Mouse (Mus musculus) liver, postnatal 0 days (tissue): ENCODE data around the gene Fgf3.

Experiments
- CTCF ChIP-seq: sonication (generic); IDR thresholded peaks from 2 replicates; pipeline ENCODE4 v1.5.1; 2016; ENCODE audit warnings: antibody characterized with exemption, low read depth
- EP300 ChIP-seq: IDR thresholded peaks from 2 replicates; pipeline ENCODE4 v1.6.1; 2016; ENCODE audit warnings: antibody characterized with exemption, low read depth, mild to moderate bottlenecking

DNA sequence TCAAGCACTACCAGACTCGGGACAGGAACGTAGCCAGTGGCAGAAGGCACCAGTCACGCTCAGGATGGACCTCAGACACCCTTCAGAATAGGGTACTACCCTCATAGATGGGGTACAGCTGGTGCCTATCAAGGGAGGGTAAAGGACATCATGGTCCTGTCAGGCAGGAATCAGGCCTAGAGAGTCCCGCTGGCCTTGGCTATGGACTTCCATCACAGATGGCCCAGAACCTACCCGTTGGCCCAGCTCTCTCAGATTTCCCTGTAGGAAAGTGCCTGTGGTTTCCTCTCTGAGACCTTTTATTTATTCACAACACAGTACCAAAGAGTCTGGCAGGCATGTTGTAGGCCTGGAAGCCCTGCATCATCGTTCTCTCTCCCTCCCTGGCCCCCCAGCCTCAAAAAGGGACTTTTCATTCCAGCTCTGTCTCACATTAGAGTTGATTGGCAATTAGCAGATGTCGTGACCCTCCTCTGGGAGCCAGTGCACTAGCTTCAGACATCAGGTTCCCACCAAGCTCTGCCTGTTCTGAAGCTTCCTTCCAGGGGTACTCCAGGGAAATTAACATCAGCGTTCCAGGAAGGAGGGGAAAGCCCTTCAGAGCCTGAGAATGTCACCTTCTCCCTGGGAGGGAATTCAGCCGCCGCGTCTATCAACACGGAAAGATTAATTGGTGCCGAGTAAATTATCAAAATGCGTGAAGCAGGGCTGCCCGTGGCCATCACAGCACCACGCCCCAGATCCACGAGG is 40.7 kb upstream of the Fgf3 start:
- TF ChIP-seq CTCF (no peak), EP300 (no peak)
